Mouse (Mus musculus): ENCODE data around the gene Plac9a.
"Not testable (repeated sequence)": the region's sequence is repeated elsewhere in the genome, so short reads cannot be mapped to it uniquely, and the experiment has no call there.

Plac9a gene

DNA sequence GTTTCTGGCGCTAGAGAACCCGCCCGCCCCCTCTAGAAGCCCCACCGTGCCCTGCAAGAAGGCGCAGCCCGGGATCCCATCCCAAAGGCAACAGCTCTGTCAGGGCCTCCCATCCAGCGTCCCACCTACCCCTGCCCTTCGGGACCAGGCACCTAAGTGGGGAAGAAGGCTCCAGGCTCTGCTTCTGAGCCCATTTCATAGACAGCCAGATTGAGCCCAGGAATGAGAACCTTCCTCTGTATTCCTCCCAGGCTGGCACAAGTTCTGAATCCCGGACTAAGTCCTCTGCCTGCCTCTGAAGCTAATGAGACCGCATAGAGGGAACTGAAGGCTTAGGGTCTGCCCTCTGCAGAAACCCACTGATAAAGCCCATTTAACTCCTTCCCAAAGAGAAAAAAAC is at the start of gene Plac9a:
Plac9a (minus strand) TSS at position 101 of the 400 bp plus-strand sequence.
- DNase-seq (ENCODE audit: low spot score) = not testable (repeated sequence)

- not testable (repeated sequence) for DNase-seq (ENCODE audit: low spot score)
Observed at GRCm38 (mm10) chr14:25938004-25938403, 35.1 kb upstream of the Plac9a start, which contains the start of gene Cphx1. Cphx1 (plus strand) TSS chr14:25938304.

DNA sequence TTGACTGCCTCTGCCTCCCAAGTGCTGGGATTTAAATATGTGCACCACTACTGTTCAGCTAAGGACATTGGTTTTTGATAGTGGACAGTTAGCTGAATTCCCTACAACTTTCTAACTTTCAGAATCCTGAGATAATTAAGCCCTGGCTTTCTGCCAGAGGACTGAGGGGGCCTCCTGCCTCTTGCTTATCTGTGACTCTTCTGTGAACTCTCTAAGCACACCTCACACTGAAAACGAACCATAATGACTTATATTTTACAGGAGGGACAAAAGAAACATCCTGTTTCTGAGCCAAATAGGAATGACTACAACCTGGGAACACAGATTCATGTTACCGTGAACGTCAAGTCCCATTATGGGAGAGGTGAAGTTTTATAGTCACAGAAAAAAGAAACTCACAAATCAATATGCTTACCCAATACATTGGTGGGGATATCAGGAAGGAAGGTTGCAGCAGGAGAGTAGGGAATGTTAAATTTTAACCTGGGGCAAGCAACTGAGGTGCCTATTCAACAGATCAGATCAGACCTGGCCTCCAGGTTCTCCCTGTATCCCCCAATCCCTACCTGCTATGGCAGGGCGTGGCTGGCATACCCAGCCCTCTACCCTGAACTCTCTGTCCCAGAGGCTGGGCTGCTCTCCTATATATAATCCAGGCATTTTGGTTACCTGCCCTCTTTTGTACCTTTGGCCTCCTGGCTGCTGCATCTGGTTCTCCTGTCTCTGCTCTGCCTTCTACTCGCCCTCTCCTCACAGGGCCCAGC is 34.1 kb upstream of the Plac9a start:
- not testable (repeated sequence) for DNase-seq (ENCODE audit: low spot score)

GRCm38 (mm10) chr14:25927562-25927881 is 24.6 kb upstream of the Plac9a start, which contains the start of gene Tmem254a:
Tmem254a (minus strand) TSS chr14:25927672.
- not testable (repeated sequence) for DNase-seq (ENCODE audit: low spot score)

DNA sequence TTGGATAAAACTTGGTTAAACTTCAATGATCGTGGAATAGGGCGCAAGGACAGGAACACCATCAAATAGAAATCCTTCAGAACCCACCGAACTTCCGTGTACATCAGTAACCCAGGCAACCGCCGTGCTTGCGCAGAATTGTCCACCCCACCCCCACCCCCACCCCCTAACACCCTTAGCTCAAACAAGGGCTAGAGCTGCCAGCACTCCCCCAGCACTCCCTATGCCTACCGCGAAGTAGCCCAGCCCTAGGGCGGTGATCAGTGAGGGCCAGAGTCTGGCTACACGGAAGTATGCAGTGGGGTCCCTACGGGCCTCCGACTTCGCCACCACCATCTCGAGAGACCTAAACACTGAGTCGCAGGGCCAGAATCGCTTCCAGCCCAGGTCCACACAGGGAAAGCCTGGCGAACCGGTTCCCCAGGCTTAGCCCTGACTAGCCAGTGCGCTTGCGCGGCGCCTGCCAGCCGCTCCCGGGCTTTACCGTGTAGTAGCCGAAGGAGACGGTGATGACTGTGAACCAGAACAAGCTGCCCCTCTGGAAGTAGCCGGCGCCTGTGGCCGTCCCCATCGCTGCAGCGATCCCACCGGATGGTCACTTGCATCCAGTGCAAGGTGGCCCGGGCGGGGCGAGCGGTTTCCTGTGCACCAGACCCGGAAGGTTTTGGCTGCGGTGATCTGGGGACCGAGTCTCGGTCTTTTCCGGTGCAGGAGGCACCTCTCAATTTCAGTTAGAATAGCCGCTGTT is 24.1 kb upstream of the Plac9a start:
- DNase-seq (ENCODE audit: low spot score) = not testable (repeated sequence)

- not testable (repeated sequence) for DNase-seq (ENCODE audit: low spot score)
Observed at GRCm38 (mm10) chr14:25918427-25919170, 15.7 kb upstream of the Plac9a start.

DNA sequence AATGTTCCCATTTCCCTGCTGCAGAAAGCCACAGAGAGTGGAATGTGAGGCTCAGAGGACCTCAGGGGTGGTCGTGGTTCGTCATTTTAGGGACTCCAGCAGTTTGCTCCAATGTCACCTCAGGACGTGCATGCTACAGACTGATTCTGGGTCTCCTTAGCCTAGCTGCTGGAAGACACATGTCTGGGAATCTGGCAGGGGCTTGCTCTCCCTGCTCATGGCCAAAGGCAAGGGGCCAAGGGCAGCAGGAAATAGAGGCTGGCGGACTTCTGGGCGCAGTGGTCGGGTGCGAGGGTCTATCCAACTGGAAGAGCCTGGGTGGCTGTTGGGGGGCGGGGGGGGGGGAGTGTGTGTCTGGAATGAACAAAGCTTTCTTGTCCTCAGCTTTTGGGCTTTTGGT is 6.1 kb upstream of the Plac9a start:
- not testable (repeated sequence) for DNase-seq (ENCODE audit: low spot score)

DNA sequence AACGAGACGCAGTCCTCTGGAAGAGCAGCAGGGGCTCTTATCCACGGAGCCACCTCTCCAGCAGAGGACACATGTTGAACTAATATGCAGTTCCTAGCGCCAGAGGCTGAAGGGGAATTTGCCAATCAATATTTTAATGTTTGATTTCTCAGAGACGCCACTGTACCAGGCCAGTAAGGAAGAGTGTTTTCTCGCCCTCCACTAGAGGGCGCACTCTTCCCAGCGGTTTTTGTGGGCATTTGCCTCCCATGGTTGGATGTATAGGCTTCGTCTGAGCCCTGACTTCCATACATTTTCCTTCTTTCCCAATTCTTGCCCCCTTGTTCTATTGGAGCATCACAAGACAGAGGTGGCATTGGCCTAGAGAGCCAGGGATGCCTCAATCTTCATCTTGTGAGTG is 4.4 kb upstream of the Plac9a start:
- DNase-seq (ENCODE audit: low spot score) = not testable (repeated sequence)

- not testable (repeated sequence) for DNase-seq (ENCODE audit: low spot score)
Observed at GRCm38 (mm10) chr14:25905243-25905642, 2.3 kb upstream of the Plac9a start.

GRCm38 (mm10) chr14:25895686-25896085 is 7.2 kb downstream of the Plac9a start:
- not testable (repeated sequence) for DNase-seq (ENCODE audit: low spot score)

DNA sequence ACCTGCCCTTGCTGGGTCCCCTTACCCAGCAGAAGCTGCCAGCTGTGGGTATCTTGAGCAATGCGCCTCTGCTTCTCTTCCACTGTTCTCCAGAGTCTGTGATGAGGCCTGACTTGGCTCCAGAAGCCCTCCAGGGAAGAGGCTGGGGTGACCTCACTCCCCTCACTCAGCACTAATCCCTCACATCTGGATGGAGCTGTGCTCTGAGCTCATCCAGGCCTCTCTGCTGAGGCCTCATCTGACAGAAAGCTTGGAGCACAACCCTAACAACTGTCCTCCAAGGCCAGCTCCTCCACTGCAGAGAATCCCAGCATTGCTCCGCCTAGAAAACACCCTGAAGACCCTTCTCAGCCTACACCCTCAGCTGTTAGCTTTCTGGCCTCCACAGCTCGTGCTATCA is 8.3 kb downstream of the Plac9a start:
- not testable (repeated sequence) for DNase-seq (ENCODE audit: low spot score)

DNA sequence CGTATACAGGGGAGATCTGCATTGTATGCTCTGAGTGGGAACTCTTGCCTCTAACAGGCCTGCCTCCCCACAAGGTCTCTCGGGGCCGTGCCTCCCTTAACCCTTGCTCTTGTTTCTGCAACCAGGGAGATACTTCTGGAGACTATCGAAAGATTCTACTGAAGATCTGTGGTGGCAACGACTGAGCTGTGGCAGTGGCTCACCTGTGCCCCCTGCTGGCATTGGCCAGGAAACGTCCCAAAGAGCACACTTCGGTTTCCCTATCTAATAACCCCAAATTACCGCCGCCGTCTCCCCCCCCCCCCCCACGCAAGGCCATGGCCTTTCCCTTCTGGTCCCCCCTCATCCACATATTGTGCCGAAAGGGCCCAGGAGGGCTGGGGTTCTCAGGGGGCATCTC is 17.0 kb downstream of the Plac9a start:
- DNase-seq (ENCODE audit: low spot score) = not testable (repeated sequence)

- not testable (repeated sequence) for DNase-seq (ENCODE audit: low spot score)
Observed at GRCm38 (mm10) chr14:25881769-25882168, 21.1 kb downstream of the Plac9a start.

DNA sequence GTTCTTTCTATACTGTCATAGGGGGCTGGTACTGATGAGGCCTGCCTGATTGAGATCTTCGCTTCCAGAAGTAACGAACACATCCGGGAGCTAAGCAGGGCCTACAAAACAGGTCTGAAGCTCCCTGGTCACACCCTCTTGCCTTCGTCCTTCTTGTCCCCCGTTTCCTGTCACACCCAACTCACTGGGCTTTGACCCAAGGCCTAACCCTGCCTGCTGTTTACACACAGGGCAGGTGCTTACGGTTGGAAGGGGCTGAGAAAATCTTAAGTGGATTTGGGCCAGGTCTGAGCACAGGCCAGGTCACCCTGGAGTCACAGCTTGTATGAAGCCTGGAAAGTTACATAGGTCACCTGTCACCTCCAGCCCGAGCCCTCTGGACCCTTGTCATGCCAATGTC is 26.3 kb downstream of the Plac9a start:
- DNase-seq (ENCODE audit: low spot score) = not testable (repeated sequence)

GRCm38 (mm10) chr14:25872461-25873415 is 30.2 kb downstream of the Plac9a start:
- DNase-seq (ENCODE audit: low spot score) = no peak

DNA sequence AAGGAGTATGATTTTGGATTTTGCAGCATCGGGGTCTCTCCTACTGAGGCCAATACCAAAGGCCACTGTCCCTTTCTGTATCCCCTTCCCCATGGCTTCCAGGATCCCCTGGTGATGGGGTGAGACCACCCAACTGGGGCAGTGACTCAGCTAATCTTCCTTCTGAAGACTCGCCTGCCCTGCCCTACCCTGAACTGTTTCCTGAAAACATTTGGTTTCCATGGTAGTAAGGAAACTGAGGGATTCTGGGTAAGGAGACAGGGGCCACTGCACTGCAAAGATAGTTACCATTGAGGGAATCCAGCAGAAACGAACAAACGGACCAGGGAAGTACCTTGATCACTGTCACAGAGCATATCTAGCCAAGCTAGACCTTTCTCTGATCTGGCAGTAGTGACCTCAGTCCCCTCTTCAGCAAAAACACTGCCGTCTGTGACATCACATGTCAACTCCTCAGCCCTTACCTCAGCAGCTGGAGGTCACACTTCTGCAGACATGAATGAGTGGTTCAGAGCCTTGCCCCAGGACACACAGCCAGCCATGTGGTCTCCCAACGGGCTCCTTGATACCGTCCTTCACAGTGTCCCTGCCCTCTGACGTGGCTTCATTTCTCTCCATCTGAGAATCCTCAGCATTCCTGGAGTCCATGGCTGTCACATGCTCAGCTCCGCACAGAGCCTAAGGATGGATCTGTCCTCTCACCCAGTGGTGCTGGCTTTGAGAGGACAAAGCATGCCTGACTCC is 33.6 kb downstream of the Plac9a start:
- no peak for DNase-seq (ENCODE audit: low spot score)

DNA sequence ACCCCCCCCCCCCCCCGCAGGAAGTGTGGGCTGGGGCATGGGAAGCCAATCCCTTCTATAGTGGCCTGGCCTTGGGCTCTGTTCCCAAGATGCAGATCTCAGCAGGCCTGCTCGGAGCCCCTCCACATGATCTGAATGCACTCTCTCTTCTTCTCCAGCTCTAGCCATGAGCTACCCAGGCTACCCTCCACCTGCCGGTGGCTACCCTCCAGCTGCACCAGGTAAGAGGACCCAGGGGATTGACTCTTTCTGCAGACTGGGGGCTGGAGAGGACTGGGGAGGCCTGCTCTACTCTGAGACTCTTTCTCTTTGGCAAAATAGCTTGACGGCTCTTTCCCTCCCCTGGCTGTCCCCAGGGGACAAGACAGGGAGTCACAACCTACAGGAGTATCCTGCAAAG is 34.2 kb downstream of the Plac9a start:
- no peak for DNase-seq (ENCODE audit: low spot score)

DNA sequence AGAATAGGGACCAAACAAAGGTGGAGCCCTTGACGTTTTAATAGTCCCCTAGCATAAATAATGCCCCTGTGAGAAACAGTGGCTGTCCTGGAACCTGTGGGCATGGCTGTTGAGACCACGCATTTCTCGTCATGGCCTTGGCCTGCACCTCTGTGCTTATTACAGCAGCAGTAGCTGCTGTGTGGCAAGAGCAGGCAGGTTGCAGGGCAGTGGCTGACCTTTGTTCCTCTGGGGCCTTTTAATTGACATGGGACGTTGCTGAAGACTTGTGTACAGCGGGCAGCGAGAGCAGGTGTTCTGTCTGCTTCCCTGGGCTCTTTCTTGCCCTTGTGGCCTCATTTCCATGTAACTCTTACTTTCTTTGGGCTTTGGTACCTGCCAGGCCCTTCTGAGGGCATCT is 35.1 kb downstream of the Plac9a start:
- DNase-seq (ENCODE audit: low spot score) = no peak

- no peak for DNase-seq (ENCODE audit: low spot score)
Observed at GRCm38 (mm10) chr14:25866832-25867231, 36.1 kb downstream of the Plac9a start.

- DNase-seq (ENCODE audit: low spot score) = no peak
Observed at GRCm38 (mm10) chr14:25866384-25866783, 36.5 kb downstream of the Plac9a start.

DNA sequence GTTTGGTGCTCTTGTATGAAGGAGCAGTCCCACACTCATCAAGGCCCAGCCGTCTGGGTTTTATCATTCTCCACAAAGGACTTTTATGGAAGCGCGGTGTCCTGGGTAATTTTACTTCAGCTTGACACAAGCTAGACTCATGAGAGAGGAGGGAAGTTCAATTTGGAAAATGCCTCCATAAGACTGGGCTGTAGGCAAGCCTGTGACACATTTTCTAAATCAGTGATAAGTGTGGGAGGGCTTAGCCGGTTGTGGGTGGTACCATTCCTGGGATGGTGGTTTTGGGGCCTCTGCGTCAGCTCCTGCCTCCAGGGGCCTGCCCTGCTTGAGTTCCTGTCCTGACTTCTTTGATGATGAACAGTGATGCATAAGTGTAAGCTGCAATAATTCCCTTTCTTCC is 37.6 kb downstream of the Plac9a start:
- no peak for DNase-seq (ENCODE audit: low spot score)

Measured in ovary, postnatal 14 days (tissue).